Mouse (Mus musculus) frontal cortex, postnatal 14 days (tissue): ENCODE measurements at regions not wholly inside any gene's neighbourhood (a gene's known extent, or its start where the extent isn't known, plus 50 kb on each side); places are given as distances from the start of the nearest gene placed in this dataset.

Experiments
- DNase-seq, 2 experiments: peaks; one replicate each; pipeline ENCODE4 v3.0.0; 2022; ENCODE audit warnings: low spot score in 2 of 2

DNA sequence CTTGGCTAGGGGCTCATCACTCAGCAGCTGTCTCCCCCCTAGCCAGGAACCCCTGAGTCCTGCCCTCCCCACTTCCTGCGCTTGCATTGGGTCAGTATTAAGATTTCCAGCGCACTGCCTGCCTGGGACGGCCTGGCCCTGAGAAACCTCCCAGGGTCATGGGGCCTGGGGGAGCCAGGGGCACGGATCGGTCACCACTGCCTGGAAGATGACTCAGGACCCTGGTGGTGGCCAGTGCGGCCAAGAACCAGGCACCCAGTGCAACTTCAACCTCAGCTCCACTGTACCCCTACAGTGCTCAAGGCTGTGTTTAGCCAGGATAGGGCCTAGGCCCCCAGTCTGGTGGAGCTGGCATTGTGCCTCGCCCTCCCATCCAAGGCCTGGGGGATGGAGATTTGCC, 111.9 kb upstream of the Zbtb40 start:
- no peak for DNase-seq

DNA sequence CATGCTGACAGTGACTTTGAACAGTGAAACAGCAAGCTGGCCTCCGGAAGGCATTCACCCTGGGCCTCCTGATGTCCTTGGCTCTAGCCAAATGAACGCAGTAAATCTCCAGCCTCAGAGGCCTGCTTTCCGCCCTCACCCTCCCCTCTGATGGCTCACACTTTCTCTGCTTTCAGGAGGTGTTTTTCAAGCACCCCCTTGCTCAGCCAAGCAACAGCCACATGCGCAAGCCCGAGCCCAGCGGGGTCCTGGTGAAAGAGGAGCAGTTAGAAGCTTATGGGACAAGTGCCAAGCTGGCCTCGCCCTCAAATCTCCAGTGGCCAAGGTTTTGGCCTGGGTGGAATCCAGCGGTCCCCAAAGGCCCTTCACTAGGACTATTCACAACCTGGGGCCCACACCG, 109.6 kb upstream of the Zbtb40 start:
- DNase-seq, result no peak

DNA sequence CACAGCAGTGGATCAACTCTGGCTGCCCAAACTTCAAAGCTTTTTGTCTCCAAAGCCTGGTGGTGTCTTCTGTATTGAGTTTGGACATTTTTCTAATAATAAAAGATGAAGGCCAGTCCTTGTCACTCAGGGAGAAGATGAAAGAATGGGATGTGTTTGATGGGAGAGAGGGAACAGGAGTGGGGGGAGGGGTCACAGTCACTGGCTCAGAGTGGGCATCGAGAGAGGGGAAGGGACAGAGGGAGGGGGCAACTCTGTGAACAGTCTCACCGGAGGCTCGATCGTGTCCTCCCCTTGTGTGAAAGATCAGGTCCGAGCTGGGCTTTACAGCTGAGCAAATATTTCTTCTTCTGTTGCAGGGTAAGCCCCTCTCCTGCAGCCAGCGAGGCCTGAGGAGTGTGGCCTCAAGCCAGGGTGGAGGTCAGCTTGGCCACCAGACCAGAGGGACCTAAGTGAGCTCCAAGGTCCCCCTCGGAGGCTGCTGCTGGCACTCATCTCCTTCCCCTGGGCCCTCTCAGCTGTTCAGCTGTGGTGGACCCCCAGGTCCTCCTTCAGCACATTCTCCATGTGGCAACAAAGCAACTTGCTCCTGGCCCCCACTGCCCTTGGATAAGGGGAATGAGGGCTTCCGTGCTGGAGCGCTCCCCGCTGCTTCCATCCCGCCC, 108.0 kb upstream of the Zbtb40 start:
- DNase-seq, result no peak

DNA sequence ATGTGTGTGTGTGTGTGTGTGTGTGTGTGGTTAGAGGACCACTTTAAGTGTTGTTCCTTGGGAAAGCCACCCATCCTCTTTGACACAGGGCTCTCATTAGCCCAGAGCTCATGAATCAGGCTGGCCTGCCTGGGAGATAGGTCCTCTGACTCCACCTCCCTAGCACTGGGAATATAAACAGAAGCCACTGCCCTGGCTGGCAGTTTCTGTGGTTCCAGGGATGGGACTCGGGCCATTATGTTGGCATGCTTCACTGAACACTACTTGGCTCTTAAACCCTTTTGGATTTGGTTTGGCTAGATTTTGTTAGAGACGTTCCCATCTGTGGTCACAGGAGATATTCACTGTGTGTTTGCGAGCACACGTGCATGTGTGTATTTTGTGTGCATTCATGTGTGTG, 100.2 kb upstream of the Zbtb40 start:
- no peak for DNase-seq

DNA sequence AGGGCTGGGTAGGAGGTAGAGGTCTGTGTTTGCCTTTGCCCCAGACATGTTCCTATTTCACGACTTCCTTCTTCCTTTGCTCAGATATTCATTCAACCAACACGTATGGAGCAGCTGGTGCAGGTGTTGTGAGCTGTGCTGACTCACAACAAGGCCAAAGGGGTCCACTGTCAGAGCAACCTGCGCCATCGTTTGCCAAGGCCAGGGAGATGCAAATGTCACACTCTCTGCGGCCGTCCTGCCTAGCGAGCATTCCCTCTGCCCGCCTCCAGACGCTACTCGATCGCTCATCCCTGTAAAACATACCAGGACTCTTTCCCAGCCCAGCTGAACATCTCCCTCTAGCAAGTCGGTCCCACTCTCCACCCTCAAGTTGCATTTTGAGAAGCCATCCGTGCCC, 99.2 kb upstream of the Zbtb40 start:
- DNase-seq, result no peak

DNA sequence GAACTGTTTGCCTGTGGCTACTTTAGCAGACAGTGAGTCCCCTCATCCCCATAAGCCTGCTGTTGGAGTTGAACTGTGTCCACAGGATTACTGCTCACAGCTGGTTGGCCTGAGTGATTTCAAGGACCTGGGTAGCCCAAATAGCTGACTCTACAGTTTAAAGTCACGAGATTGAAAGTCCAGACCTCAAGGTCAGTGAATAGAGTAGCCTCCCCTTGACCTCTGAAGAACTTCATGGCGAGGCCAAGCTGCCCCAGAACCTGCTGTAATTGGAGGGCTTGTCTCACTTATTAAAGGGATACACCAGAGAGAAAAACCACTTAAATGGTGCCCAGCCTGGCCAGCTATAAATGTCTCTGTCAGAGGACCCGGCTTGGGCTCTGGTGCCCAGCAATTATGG, 97.7 kb upstream of the Zbtb40 start:
- no peak for DNase-seq

DNA sequence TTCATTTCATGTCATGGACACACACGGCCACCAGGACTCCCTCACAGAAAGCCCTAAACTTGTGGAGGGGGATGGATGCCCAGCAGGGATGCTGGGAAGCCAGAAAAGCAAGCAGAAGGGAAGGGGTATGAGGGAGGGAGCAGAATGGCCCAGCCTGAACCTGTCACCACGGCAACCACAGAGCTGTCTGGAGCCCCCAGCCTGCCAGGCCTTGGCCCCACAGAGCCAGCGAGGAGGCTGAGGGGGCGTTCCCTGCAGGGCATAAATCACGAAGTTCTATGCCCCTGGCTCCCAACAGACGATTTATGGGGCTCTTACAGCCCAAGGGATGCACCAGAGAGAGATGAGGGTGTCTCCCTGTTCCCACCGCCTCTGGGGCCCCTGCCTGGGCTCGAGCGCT, 93.7 kb upstream of the Zbtb40 start:
- no peak for DNase-seq

DNA sequence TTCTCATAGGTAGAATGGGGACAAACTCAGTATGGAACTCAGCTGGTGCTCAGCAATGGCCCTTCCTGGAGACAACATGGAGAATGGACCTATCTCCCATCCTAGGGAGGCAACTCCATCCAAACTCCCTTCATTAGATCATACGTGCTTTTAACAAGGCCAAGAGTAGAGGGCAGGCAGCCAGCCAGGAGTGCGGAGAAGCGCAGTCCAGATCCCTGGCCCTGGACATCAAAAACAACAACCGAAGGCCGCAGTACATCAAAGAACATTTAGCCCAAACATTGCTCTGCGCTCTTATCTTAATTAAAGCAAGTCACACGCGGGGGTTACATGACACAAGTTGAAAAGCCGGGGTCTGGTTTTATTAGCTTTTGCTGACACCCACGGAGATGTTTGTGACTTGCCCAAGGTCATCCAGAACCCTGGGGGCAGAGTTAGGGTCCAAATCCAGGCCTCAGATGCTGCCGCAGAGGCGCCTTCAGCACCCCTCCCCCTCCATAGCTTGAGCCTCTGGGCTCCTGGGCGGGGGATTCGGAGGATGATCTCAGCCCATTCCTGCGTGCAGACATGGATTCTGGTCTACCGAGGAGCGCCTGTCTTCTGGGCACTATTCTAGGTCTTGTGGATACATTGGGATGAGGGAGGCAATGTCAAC, 90.6 kb upstream of the Zbtb40 start:
- no peak for DNase-seq

DNA sequence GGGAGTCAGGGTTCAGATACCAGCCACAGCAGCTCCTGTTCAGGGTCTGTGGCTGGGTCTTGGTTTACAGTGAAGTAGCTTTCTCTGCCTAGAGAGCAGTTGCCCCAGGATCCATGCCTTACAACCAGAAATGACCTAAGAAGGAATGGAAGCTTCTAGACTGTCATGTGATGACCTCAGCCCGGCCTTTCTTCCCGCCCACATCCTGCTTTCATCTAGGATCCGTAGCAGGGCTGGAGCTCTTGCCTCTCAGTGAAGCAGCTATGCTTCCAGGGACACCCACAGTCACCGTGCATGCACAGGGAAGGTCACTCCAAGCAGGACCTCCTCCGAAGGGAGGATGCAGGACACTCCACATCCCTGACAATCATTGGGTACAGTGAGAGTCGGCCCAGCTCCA, 89.5 kb upstream of the Zbtb40 start:
- no peak for DNase-seq

DNA sequence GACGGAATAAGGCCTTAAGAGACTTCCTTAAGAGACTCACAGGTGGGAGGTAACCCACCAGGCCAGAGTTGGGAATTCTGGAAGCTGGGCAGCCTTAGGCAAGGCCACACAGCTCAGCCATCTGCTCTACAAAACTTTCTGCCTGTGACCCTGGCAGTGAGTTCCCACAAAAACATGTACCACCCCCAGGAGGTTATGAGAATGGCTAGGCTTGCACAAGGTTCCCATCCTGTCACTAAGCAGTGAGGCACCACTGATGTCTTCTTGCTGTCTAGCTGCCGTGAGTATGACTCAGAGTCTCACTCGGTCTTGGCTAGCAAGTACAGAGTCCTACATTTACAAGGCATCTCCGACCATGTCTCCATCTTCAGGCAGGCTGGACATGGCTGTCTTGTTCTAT, 87.7 kb upstream of the Zbtb40 start:
- DNase-seq, result no peak

DNA sequence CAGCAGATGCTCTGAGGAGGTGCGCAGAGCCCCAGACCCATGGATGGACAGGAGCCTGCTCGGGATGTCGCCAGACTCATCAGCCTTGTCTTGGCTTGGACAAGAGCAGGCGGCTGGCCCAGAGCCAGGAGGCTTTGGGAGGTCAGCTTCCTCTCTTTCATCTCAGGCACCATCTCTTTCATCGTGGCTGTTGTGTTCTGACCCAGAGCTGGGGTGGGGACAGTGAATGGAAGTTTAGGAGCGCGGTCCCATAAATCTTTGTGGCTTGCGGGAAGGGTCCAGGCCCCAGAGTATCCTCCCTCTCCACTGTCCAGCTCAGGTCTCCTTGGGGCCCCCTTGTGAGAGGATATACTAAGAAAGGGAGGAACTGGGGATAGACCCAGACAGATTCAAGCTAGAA, 87.2 kb upstream of the Zbtb40 start:
- DNase-seq, result no peak

DNA sequence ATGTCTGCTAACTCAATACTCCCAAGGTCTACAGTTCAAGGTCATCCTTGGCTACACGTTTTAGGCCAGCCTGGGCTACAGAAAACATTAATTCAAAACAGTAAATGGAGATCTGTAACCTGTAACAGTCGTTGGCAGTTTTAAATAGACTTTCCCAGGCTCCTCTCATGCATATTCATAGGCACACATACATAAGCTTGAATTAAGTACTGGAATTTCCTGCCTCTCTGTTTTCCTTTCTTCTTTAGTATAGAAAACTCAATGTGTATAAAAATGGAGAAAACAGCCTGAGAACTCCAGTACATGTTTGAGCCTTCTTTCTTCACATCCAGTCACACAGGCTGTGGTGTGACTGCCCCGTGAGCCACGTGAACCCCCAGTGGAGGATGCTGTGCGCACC, 86.0 kb upstream of the Zbtb40 start:
- no peak for DNase-seq

DNA sequence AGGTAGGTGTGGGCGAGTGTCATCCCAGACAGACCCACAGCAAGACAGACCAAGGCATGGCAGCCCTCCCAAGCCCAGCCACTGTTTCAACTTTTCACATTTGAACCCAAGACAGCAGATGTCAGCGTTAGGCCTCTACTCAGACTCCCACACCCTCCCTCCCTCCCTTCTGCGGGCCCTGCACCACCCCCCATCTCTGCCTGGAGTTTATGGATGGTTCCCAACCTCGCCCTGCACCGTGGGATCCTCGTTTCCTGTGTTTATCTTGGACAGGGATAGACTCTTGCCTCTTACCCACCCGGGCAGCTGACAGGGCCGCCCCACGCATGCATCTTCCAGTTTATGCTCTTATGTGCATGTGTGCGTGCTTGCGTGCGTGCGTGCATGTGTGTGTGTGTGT, 85.2 kb upstream of the Zbtb40 start:
- DNase-seq, result no peak

DNA sequence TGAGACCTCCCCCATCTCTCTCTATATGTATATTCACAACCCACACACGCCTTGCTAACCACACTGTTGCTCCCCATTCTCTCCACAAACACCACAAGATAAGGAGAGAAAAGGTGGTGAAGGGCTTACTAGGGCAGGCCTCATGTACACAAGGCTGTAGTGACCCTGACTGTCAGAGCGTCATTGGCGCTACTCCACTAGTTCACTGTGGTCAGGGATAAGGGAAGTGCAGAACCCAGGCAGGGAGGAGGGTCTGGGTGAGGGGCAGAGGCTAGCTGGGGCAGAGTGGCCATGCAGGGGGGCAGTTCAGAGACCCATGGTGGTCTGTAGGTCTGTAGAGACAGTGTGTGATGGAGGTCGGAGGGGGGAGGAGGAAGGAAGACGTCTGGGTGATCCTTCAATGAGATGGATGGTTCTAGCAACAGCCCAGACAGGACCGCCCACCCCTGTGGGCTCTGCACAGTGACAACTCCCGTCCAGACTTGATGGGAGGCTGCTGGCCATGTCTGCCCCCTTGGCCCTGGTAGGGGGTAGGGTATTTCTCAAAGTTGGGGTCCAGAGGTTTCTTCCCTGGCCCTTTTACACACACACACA, 82.1 kb upstream of the Zbtb40 start:
- no peak for DNase-seq

DNA sequence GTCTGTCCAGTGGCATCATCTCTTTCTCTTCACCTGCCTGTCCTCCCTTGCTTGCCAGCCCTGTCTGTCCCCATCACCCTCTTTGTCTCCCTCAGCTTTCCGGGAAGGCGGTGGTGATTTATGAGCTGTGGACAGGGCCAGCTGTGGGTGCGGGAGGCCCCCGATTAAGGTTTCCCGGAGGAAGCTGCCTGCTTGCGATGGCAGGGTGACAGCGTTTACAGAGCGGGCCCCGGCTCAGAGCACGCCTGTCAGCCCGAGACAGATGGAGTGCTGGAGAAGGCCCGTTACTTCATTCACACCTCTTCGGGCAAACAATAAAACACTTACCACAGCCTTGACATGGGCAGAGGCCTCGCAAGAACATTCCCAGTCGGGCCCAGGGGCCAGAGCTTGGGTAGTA, 79.6 kb upstream of the Zbtb40 start:
- no peak for DNase-seq

DNA sequence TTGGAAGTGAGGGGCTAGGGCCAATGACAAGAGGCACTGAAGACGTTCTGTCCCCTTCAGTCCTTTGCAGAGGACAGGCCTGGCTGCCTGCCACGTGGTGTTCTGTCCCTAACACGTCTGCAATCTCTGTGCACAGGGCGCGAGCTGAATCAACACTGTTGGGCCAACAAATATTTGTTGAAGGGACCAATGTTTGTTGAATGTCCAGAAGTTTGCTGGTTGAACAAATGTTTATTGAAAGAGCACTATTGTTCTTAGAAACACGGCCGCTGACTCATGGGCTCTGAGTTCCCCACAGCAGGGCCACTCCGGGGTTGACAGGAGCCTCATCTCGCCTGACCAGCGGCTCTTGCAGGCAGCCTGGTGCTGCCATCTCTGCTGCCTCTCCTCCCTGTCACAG, 73.1 kb upstream of the Zbtb40 start:
- DNase-seq, result no peak

DNA sequence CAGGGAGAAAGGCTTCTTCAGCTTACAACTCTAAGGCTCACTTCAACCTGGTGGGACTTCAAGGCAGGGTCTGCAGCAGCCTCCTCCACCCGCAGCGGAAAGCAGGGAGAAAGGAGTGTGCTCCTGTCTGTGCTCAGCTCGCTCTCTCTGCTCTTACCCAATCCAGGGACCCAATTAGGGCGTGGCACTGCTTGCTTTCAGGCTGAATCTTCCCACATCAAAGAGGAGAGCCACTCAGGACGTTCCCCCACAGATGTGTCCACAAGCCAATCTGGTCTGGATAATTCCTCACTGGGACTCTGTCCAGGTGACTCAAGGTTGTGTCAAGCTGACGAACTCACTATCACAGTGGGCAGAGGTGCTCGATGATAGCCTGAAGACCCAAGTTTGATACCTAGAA, 72.0 kb upstream of the Zbtb40 start:
- DNase-seq, result no peak

DNA sequence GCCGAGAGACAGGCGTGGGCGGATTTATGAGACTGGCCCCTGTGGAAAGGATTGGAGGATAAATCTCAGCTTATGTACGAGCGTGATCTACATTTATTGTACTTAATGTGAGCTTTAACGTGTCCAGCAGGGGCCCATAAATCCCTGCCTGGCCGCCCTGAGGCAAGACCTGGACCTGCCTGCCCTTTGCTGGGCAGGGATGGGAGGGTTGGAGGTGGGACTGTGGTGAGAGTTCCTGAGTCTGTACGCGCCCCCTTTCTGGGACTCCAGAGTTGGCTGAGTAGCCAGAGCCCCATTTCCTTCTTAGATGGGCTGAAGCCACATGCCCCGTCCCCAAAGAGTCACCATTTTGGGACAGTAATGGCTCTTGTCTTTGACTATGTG, 69.7 kb upstream of the Zbtb40 start:
- DNase-seq, result no peak

DNA sequence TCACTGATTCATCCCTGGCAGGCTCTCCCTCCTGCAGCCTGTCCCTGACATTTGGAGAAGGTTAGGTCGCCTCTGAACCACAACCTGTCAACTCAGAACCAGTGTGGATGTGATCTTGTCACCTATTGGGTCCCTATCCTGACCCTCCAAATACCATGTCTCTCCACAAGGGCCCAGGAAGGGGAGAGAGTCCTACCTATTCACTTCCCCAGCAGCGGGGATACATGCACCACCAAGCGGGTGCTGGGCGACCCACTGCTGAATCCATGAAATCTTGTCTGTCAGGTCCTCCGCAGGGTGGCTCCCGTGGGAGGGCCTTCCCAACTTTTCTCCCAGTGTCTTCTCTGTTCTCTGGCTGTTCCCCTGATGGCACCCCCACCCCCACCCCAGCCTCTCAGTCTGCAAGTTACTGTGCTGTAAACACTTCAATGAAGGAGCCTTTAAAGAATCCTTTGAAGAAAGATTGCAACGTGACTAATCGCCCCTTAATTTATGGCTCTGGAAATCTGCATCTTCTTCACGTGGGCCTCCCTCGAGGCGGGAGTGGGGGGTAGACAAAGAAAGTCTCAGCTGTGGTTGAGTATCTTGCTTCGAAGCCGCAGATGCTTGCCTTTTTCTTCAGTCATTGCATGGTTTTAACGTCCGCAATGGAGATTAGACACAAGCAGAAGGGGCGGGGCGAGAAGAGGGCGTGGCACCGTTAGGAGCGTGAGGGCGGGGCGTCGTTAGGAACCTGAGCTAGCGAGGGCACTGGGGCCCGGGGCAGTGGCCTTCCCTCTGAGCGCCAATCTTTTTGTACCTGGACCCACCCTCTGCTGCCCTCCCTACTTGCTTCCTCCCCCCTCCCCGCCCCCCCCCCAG, 69.1 kb upstream of the Zbtb40 start:
- DNase-seq, result peak in 1 of 2 experiments; percentile 18

DNA sequence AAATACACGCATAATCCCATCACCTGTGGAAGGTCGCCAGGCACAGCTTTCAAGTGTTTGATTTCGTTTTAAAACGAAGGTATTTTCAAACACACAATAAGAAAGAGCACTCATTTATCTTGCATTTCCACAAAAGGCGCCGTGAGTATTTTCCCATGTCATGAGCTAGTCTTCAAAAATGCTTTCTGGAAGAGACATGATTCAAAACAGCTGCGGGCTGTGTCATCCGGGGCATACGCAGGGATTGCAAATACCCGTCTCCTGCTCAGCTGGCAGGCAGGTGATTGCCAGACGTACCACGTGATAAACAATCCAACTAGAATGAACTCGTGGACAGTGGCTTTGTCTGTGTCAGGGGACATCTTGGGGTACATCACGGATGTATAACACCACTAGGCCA, 66.5 kb upstream of the Zbtb40 start:
- no peak for DNase-seq

DNA sequence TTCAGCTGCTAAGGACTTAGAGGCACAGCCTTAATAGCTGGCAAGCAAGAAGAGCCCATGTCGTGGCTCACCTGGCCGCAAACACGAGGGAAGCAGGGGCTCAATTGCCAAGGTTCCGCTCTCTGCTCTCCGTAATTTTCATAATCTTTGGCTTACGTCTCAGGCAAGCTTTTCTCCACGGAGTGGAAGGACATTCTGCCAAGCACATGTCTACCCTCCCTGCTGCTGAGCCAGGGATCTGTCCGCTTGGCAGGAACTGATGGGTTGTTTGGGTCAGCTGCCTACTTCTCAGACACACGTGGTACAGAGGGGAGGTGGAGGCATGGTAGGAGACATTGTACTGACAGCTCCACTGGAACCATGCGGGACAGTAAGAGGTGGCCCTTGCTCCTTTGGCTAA, 61.7 kb upstream of the Zbtb40 start:
- DNase-seq, result no peak

DNA sequence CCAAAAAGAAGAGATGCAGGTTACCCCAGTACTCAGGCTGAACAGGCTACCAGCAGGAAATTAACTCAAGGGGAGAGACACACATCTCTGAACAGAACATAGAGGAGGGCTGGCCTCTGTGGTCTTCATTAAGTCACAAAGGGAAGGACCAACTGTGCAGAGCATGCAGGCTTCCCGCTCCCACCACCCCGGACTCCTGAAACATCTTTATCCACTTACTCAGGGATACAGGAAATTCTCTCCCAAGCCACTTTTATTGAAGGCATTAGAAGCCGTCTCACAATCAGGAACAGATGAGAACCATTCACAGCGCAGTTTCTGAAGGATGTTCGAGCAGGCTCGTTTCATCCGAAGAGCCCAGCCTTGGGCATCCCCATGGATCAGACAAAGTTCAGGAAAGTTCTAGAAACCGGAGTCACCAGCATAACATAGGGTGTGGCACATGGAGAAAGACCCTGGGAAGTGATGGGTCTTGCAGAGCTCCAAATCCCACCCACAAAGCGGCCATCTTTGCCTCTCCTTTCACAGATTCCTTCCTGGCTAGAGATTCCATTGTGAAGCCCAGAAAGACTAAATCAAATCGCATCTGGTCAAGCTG, 55.9 kb upstream of the Zbtb40 start:
- DNase-seq, result no peak
